Mouse (Mus musculus): ENCODE results near the gene Dolk. TPM values are rescaled to one million over a fixed set of nuclear protein-coding genes. Genes with fewer than 3 reads are reported as not detected.

Gene Dolk
- polyA plus RNA-seq, 1 experiment from 2014 or later: 25.6 TPM

DNA sequence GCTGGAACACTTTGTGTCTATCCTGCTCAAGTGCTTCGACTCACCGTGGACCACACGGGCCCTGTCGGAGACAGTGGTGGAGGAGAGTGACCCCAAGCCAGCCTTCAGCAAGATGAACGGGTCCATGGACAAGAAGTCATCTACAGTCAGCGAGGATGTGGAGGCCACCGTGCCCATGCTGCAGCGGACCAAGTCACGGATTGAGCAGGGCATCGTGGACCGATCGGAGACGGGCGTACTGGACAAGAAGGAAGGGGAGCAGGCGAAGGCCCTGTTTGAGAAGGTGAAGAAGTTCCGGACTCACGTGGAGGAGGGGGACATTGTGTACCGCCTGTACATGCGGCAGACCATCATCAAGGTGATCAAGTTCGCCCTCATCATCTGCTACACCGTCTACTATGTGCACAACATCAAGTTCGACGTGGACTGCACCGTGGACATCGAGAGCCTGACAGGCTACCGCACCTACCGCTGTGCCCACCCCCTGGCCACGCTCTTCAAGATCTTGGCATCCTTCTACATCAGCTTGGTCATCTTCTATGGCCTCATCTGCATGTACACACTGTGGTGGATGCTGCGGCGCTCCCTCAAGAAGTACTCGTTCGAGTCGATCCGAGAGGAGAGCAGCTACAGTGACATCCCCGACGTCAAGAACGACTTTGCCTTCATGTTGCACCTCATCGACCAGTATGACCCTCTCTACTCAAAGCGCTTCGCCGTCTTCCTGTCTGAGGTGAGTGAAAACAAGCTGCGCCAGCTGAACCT is 30.3 kb downstream of the Dolk start:
- no peak for ATAC-seq (ENCODE audit: low FRiP score)
- Histone ChIP-seq H3K9me3 (no peaks in the 10 kb centered on the region), H3K4me2 (no peak overlapping the region), H3K27me3 (no peaks in the 10 kb centered on the region), H3K27ac (no peak overlapping the region), H3K4me3 (replicated peaks) (no peak overlapping the region), H3K36me3 (replicated peaks) (peaks cover 90% of the 10 kb centered on the region), H3K4me1 (peaks cover 4% of the 10 kb centered on the region; the same call in 1 of the 2 replicates), H3K9ac (no peak overlapping the region)
- 97% methylated on average over 42 of the region's 42 CpGs for WGBS

DNA sequence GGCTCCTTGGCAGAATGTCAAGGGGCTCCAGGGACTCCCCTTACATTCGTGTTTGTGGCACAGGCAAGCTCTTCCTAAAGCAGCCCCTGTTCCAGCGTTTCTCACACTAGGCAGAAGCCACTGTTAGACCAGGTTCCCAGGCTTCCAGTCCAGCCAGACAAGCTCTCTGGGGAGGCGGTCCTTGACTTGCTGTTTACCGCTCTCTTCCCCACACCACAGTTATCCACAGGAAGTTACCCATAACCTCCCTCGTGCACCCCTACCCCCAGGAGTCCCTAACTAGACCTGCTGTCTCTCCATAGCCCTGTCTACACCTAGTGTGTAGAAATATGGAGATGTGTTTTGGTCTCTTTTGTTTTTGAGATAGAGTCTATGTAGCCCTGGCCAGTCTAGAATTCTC is 32.3 kb downstream of the Dolk start:
- Histone ChIP-seq H3K36me3 (replicated peaks) (peaks cover 89% of the 10 kb centered on the region), H3K4me2 (no peak overlapping the region)
- ATAC-seq (ENCODE audit: low FRiP score): no peak

DNA sequence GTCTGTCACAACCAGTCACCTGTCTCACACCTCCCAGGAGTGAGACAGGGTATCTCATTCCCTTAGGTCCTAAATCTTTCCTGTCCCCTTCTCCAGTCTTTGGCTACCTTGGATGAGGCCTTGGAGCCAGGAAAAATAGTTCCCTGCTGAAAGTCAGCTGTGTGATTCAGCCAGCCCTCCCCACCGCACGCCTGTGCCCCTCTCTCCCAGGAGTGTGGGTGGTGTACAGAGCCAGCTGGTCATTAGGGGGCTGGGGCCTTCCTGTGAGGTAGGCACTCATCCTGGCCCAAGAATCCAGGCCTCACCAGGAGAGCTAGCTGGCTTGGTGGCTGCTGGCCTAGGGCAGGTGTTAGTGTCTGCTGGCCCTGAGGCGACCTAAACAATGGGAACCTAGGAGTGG is 33.6 kb downstream of the Dolk start:
- Histone ChIP-seq H3K4me3 (replicated peaks) (no peak overlapping the region), H3K27me3 (no peaks in the 10 kb centered on the region), H3K36me3 (replicated peaks) (peaks cover 86% of the 10 kb centered on the region), H3K9me3 (no peaks in the 10 kb centered on the region), H3K4me1 (peaks cover 4% of the 10 kb centered on the region; the same call in 1 of the 2 replicates), H3K27ac (no peak overlapping the region), H3K4me2 (no peak overlapping the region), H3K9ac (no peak overlapping the region)
- WGBS: 80% methylated on average over 3 of the region's 3 CpGs
- ATAC-seq (ENCODE audit: low FRiP score): no peak

More for the DNA sequence above, 32.3 kb downstream of the Dolk start:
- Histone ChIP-seq H3K9ac (no peak overlapping the region), H3K27ac (no peak overlapping the region), H3K4me3 (replicated peaks) (no peak overlapping the region), H3K4me1 (peaks cover 4% of the 10 kb centered on the region; the same call in 1 of the 2 replicates), H3K27me3 (no peaks in the 10 kb centered on the region), H3K9me3 (no peaks in the 10 kb centered on the region)
- 86% methylated on average over 5 of the region's 5 CpGs for WGBS

DNA sequence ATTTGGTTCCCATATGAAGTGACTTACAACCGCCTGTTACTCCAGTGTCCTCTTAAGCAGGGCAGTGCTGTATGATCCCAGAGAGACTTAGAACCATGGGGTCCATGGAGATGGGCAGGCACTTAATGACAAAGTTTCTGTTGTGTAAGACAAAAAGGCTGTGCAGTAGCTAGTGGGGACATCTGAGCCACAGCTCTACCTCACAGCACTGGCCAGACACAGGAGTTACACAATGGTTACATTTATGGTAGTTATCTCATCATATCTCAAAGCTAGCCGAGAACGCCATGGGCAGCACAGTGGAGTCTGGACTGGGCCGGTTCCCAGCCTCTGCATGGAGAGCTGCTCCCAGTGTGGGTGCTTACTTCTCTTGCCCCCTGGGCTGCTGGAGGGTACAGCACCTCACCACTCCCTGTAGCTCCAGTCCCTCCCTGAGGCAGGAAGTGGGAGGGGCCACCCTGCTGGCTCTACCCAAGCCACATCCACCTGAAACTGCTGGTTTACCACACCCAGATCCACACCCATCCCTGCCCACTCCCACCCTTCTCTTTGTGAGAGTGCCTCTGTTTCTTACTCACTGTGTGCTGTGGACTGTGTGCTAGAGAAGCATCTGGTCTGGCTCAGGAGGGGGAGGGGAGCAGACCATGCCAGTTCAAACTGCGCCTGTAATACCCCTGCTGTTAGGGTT is 34.6 kb downstream of the Dolk start:
- Histone ChIP-seq H3K4me3 (replicated peaks) (no peak overlapping the region), H3K4me2 (no peak overlapping the region), H3K36me3 (replicated peaks) (peaks cover 76% of the 10 kb centered on the region), H3K9ac (no peak overlapping the region), H3K27ac (0 out of 2 replicates have a peak overlapping the region, but pooled peaks have one; percentile 15), H3K4me1 (peaks cover 4% of the 10 kb centered on the region; the same call in 1 of the 2 replicates), H3K27me3 (no peaks in the 10 kb centered on the region), H3K9me3 (no peaks in the 10 kb centered on the region)
- ATAC-seq (ENCODE audit: low FRiP score): no peak
- 89% methylated on average over 5 of the region's 5 CpGs for WGBS

DNA sequence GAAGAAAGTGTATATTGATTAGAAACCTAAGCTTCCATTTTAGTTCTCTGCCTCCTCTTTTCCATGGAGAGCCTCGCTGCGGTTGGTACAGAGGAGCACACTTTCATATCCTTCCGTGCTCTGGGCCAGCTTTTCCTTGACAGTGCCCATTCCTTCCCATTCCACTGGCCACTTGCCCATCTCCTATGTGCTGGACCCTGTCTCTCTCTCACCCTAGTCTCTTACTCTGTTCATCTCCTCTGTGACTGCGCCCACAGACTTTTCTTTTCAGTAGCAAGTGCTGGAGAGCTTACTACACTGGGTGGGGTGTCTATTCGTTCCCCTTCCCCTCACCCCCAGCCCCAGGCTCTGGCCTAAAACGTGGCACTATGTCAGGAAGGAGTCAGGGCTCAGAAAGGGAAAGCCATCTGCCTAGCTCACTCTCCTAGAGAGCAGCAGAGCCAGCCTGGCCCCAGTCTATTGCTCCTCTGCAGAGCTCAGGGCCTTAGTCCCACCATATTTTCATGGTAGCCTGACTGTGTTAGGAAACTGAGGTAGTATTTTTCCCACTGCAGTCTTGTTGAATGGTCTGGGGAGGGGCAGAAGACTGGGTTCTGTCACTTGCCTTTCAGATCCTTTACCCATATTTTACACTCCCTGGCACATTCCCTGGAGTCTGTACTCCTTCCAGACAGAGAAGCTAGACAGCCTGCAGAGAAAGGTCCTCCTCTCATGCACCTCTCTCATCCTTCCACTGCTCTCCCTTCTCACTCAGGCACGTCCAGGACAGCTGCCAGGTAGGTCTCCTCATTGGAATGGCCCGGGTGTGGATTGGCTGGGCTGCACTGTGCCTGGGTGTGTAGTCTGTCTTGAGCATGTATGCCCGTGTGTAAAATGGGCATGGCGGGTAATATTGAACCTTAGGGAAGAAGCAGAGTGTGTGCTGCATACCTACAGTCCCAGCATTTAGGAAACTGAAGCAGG is 35.7 kb downstream of the Dolk start:
- H3K4me3 ChIP-seq (replicated peaks): no peak overlapping the region
- 89% methylated on average over 10 of the region's 10 CpGs for WGBS

DNA sequence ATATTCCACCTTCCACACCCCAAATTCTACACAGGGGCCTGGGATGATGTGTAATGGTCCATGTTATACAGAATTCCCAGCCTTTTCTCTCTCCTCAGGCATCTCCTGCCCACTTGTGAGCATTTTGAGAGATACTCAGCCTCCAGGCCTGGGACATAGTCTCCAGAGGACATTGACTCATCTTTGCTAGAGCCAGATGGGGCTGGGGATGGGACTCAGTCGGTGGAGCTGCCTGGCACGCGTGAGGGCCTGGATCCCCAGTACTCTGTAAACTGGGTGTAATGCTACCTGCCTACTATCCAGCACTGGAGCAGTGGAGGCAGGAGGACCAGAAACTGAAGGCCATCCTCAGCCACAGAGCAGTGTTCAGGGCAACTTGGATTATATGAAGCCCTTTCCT is 37.0 kb downstream of the Dolk start:
- Histone ChIP-seq H3K4me2 (no peak overlapping the region), H3K27ac (no peak overlapping the region), H3K9ac (no peak overlapping the region), H3K27me3 (no peaks in the 10 kb centered on the region), H3K9me3 (no peaks in the 10 kb centered on the region), H3K4me3 (replicated peaks) (no peak overlapping the region), H3K36me3 (replicated peaks) (peaks cover 63% of the 10 kb centered on the region), H3K4me1 (peaks cover 4% of the 10 kb centered on the region; the same call in 1 of the 2 replicates)
- no peak for ATAC-seq (ENCODE audit: low FRiP score)
- WGBS: 96% methylated on average over 3 of the region's 3 CpGs

More for the DNA sequence above, 35.7 kb downstream of the Dolk start:
- Histone ChIP-seq H3K27ac (no peak overlapping the region), H3K9ac (no peak overlapping the region), H3K36me3 (replicated peaks) (peaks cover 65% of the 10 kb centered on the region), H3K4me2 (no peak overlapping the region), H3K27me3 (no peaks in the 10 kb centered on the region), H3K9me3 (no peaks in the 10 kb centered on the region), H3K4me1 (peaks cover 4% of the 10 kb centered on the region; the same call in 1 of the 2 replicates)
- ATAC-seq (ENCODE audit: low FRiP score): no peak

DNA sequence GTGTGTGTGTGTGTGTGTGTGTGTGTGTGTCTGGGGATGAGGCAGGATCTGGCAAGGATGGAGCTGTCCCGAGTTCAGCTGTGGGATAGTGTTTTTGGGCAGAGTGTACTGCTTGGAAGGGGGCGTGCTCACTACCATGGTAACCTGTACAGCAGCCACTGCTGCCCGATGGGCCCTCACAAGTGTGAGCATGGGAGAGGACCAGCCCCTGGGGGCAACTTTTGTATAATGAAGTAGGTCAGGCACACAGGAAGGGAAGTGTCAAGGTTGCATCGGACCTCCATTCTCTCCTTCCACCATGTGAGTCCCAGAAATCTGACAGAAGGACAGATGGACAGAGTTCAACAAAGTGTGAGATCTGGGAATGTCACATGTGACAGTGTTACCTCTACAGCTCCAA is 38.5 kb downstream of the Dolk start:
- Histone ChIP-seq H3K27ac (no peak overlapping the region), H3K9me3 (no peaks in the 10 kb centered on the region), H3K9ac (no peak overlapping the region), H3K27me3 (no peaks in the 10 kb centered on the region), H3K4me2 (no peak overlapping the region), H3K4me1 (peaks cover 6% of the 10 kb centered on the region), H3K36me3 (replicated peaks) (peaks cover 65% of the 10 kb centered on the region), H3K4me3 (replicated peaks) (no peak overlapping the region)
- WGBS: 82% methylated on average over 4 of the region's 4 CpGs
- ATAC-seq (ENCODE audit: low FRiP score): no peak

DNA sequence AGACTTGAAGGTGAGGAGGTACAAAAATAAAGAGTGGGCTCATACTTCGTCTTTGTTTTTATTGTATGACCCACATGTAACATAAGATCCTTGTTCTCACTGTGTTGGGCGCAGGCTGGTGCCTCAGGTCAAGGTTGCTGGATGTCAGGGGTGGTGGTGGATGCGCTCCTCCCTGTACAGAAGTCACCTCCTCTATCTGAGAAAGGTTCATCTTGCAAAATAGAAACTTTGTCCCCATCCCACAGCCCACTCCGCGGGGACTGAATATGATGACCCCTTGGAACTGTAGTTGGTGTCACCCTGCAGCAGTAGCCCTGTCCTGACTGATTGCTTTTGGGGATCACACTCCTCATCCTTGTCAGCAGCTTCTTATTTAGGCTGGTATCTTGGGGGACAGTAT is 39.1 kb downstream of the Dolk start:
- Histone ChIP-seq H3K4me1 (peaks cover 9% of the 10 kb centered on the region), H3K36me3 (replicated peaks) (peaks cover 70% of the 10 kb centered on the region), H3K27me3 (no peaks in the 10 kb centered on the region), H3K9ac (no peak overlapping the region), H3K4me3 (replicated peaks) (no peak overlapping the region), H3K4me2 (no peak overlapping the region), H3K27ac (no peak overlapping the region), H3K9me3 (no peaks in the 10 kb centered on the region)
- ATAC-seq (ENCODE audit: low FRiP score): no peak
- WGBS: 91% methylated on average over 5 of the region's 5 CpGs

DNA sequence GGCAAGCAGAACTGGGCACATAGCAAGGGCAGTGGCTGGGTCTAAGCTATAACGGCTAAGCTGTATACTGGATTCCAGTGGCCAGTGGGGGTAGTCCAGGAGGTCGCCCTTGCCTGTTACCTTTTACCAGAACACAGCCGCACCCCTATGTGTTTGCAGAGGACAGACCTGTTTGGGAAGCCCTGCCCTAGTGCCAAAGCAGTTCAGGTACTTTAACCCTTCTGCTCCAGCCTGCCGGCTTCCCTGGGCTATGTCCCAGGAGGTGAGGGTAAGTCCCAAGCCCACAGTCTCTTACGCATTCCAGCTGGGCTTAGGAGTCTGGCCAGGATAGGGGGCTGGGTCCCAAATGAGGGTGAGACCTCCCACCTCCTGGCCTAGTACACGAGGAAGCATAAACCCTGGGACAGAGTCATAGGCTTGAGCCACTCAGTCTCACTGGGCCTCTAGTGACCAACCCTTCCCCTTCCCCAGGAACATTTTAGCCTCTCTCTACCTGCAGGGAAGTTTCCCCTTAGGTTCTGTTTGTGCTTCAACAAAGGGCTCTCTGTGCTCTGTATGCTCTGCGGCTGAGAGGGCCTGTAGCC is 41.4 kb downstream of the Dolk start:
- Histone ChIP-seq H3K9ac (no peak overlapping the region), H3K4me3 (replicated peaks) (no peak overlapping the region), H3K4me2 (no peak overlapping the region), H3K4me1 (peaks cover 16% of the 10 kb centered on the region), H3K27ac (no peak overlapping the region), H3K9me3 (no peaks in the 10 kb centered on the region), H3K27me3 (no peaks in the 10 kb centered on the region), H3K36me3 (replicated peaks) (peaks cover 73% of the 10 kb centered on the region)
- no peak for ATAC-seq (ENCODE audit: low FRiP score)
- 81% methylated on average over 7 of the region's 7 CpGs for WGBS

DNA sequence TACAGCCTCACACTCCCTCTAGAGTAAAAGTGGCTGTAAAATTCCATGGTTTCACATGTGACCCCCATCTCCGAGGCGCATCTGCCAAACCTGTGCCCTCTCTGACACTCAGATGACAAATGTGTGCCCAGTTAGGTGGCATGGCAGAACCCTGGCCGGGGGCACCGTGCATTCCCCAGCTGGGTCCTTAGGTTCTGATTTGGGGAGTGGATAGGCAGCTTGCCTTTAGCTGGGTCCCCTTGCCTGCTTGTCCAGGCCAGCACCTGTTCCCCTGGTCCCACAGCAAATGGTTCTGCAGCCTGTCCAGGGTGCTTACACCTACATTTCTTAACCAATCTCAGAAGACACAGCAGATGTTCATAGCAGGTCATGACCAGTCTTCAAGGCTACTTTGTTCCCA is 42.7 kb downstream of the Dolk start:
- WGBS: 96% methylated on average over 4 of the region's 4 CpGs
- Histone ChIP-seq H3K27ac (no peak overlapping the region), H3K4me2 (no peak overlapping the region), H3K27me3 (no peaks in the 10 kb centered on the region), H3K9ac (no peak overlapping the region), H3K4me1 (peaks cover 29% of the 10 kb centered on the region), H3K4me3 (replicated peaks) (no peak overlapping the region), H3K9me3 (no peaks in the 10 kb centered on the region), H3K36me3 (replicated peaks) (peaks cover 60% of the 10 kb centered on the region)
- ATAC-seq (ENCODE audit: low FRiP score): no peak

DNA sequence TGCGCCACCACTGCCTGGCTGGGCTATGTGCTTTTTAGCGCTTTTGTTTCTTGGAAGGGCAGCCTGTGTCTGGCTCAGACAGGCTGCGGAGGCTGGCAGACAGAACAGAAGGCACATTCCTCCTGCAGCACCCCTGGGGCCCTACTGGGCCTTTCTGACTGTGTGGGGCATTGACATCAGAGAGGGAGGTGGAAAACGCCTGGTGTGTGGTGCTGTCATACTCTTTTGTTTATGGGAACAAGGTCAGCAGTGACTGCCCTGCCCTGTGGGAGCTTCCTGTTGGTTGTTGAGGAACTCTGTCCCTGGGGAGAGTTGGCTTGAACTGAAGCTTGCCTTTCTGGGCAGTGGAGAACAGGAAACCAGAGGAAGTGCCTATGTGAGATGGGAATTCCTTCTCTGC is 43.6 kb downstream of the Dolk start:
- peak overlapping the region; percentile 26; the same call in 1 of the 2 replicates for H3K27ac ChIP-seq
- H3K9ac ChIP-seq: no peak overlapping the region; the same call in 1 of the 2 replicates
- ATAC-seq (ENCODE audit: low FRiP score): no peak
- no peak overlapping the region for H3K4me2 ChIP-seq
- H3K9me3 ChIP-seq: no peaks in the 10 kb centered on the region
- no peaks in the 10 kb centered on the region for H3K27me3 ChIP-seq
- peaks cover 55% of the 10 kb centered on the region for H3K36me3 ChIP-seq (replicated peaks)
- H3K4me1 ChIP-seq: peaks cover 30% of the 10 kb centered on the region
- WGBS: 64% methylated on average over 4 of the region's 4 CpGs
- no peak overlapping the region for H3K4me3 ChIP-seq (replicated peaks)

Measured in forebrain, embryonic 12.5 days (tissue).